Comparison of ENCODE assay signal across 8 mouse cellular contexts in the genomic region with DNA sequence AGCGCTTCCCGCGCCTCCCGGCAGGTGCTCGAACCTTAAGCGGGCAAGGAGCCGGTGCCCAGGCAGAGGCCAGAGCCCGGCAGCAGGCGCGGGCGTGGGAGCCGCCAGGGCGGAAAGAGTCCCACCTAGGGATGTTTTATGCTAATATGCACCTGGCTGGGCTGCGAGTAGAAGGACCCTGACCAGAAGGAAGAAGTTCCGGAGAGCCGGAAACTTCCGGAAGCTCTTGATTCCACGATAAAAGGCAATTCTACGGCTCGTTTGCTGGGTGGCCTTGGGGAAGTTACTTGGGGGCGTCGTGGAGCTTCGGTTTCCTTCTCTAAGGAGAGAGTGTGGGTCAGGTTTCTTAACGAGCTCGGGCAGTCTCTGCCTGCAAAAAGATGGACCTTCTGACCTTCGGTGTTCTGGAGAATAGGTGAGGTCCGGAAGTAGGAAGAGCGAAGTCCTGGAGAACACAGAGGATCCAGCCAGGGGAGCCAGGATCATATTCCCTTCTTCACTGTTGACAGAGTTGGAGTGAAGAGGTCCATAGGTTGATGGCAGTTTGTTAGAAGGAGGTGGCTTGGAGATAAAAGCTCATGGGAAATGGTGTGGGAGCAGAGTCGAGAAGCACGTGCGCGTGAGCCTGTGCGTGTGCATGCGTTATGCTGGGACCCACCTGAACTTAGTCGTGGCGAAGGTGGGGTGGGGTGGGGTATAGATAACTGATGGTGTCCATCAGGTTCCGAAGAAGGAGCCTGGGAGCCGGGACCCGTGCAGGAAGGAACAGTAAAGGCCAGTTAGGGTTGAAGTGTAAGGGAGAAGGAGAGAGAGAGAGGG. TPM values are rescaled to one million over a fixed set of nuclear protein-coding genes. Genes with fewer than 3 reads are reported as not detected.
A peak's percentile ranks its signal among the peaks of the same experiment; 100 is the strongest.
DNase-seq lines count a peak whose midpoint lies in the region; ATAC-seq and TF ChIP-seq lines count a peak whose summit lies in the region.

No protein-coding gene starts in this region.

- peak; percentile 40 for TF ChIP-seq CTCF in layer of hippocampus, adult 2 months (conservative IDR thresholded peaks at IDR 0.05)

- H3K9me3 ChIP-seq in embryonic facial prominence, embryonic 12.5 days: no peaks in the 10 kb centered on the region
- no peaks in the 10 kb centered on the region for H3K9me3 ChIP-seq in intestine, embryonic 16.5 days (ENCODE audit: control insufficient read depth, low read length)
- H3K9me3 ChIP-seq in neural tube, embryonic 14.5 days (ENCODE audit: control insufficient read depth, low read length): no peaks in the 10 kb centered on the region

- WGBS in embryonic facial prominence, embryonic 12.5 days: 2% methylated on average over 39 of the region's 39 CpGs
- WGBS in intestine, embryonic 16.5 days: 7% methylated on average over 39 of the region's 39 CpGs
- 5% methylated on average over 39 of the region's 39 CpGs for WGBS in neural tube, embryonic 14.5 days

- no peak overlapping the region for H3K27ac ChIP-seq in layer of hippocampus, adult 2 months
- H3K27ac ChIP-seq in embryonic facial prominence, embryonic 12.5 days: peak overlapping the region; percentile 1; the same call in 1 of the 2 replicates
- no peak overlapping the region for H3K27ac ChIP-seq in intestine, embryonic 16.5 days (ENCODE audit: low read length)
- H3K27ac ChIP-seq in neural tube, embryonic 14.5 days (ENCODE audit: low read depth, low read length): no peak overlapping the region

- peaks cover 50% of the 10 kb centered on the region for H3K4me1 ChIP-seq in embryonic facial prominence, embryonic 12.5 days
- peaks cover 31% of the 10 kb centered on the region for H3K4me1 ChIP-seq in intestine, embryonic 16.5 days (ENCODE audit: control insufficient read depth, insufficient read depth, low read length)
- peaks cover 8% of the 10 kb centered on the region for H3K4me1 ChIP-seq in neural tube, embryonic 14.5 days (ENCODE audit: control insufficient read depth, insufficient read depth, low read length)

- H3K4me2 ChIP-seq in embryonic facial prominence, embryonic 12.5 days (replicated peaks): peak overlapping the region; percentile 70
- H3K4me2 ChIP-seq in intestine, embryonic 16.5 days (ENCODE audit: low read depth, low read length): peak overlapping the region; percentile 95
- H3K4me2 ChIP-seq in neural tube, embryonic 14.5 days (ENCODE audit: low read depth, low read length): peak overlapping the region; percentile 63

- no peak for ATAC-seq in embryonic facial prominence, embryonic 12.5 days (ENCODE audit: insufficient number of reproducible peaks, insufficient read depth, low FRiP score, low TSS enrichment)
- peak; percentile 17; the same call in 1 of the 2 replicates for ATAC-seq in intestine, embryonic 16.5 days
- ATAC-seq in neural tube, embryonic 14.5 days (ENCODE audit: low read depth): no peak
- ATAC-seq in erythroid progenitor cell, adult 5-6 weeks (replicated peaks; ENCODE audit: low FRiP score, poor library complexity, severe bottlenecking): no peak

- H3K36me3 ChIP-seq in embryonic facial prominence, embryonic 12.5 days: no peaks in the 10 kb centered on the region
- no peaks in the 10 kb centered on the region for H3K36me3 ChIP-seq in intestine, embryonic 16.5 days (ENCODE audit: control insufficient read depth, insufficient read depth, low read length)
- H3K36me3 ChIP-seq in neural tube, embryonic 14.5 days (ENCODE audit: control insufficient read depth, insufficient read depth, low read length): no peaks in the 10 kb centered on the region

- H3K9ac ChIP-seq in embryonic facial prominence, embryonic 12.5 days: peak overlapping the region; percentile 39
- peak overlapping the region; percentile 70 for H3K9ac ChIP-seq in intestine, embryonic 16.5 days (ENCODE audit: low read depth, low read length)
- no peak overlapping the region for H3K9ac ChIP-seq in neural tube, embryonic 14.5 days (replicated peaks; ENCODE audit: low read depth, low read length)

- no peak for DNase-seq in layer of hippocampus, adult 2 months (ENCODE audit: low spot score in 2 of 2)
- no peak for DNase-seq in layer of hippocampus, postnatal 36 days
- no peak for DNase-seq in spleen, postnatal 14 days (ENCODE audit: low spot score in 2 of 2)
- no peak for DNase-seq in cerebellum, adult 9-11 months

- no peaks in the 10 kb centered on the region for H3K27me3 ChIP-seq in embryonic facial prominence, embryonic 12.5 days
- H3K27me3 ChIP-seq in intestine, embryonic 16.5 days (replicated peaks; ENCODE audit: control insufficient read depth, insufficient read depth, low read length): peaks cover 5% of the 10 kb centered on the region; the same call in 1 of the 2 replicates
- peaks cover 13% of the 10 kb centered on the region for H3K27me3 ChIP-seq in neural tube, embryonic 14.5 days (ENCODE audit: control insufficient read depth, insufficient read depth, low read length)

- peak overlapping the region; percentile 43 for H3K4me3 ChIP-seq in layer of hippocampus, adult 2 months
- H3K4me3 ChIP-seq in embryonic facial prominence, embryonic 12.5 days: peak overlapping the region; percentile 37
- peak overlapping the region; percentile 56 for H3K4me3 ChIP-seq in intestine, embryonic 16.5 days (ENCODE audit: low read length)
- peak overlapping the region; percentile 29 for H3K4me3 ChIP-seq in neural tube, embryonic 14.5 days (ENCODE audit: low read depth, low read length)

RNA-seq across cellular contexts. Expression of a gene that starts 44.4 kb away (rescaled TPM):
- total RNA-seq in layer of hippocampus, adult 2 months (2021): 10 to 100 TPM; 18.6 to 19.3 TPM
- 10 to 100 TPM; 17.3 to 19.4 TPM for total RNA-seq in layer of hippocampus, postnatal 36 days (2021)
- 76.1 and 79.7 TPM in 2 replicates for polyA plus RNA-seq in embryonic facial prominence, embryonic 12.5 days (2016; fragmentation: Nextera tagmentation; extraction: Ambion mirVana)
- polyA plus RNA-seq in intestine, embryonic 16.5 days (2015; fragmentation: Nextera tagmentation; extraction: Ambion mirVana): 9.1 and 9.3 TPM in 2 replicates
- 11.4 and 12.0 TPM in 2 replicates for polyA plus RNA-seq in neural tube, embryonic 14.5 days (2014; fragmentation: Nextera tagmentation; extraction: Ambion mirVana)
- total RNA-seq in erythroid progenitor cell, adult 5-6 weeks (2015; ENCODE audit: low replicate concordance): not detected in 2 replicates
- total RNA-seq in erythroid progenitor cell, adult 5-6 weeks (2017; ENCODE audit: low replicate concordance): not detected in 2 replicates

Comparison
In these comparisons a context has a peak if more than half of its experiments do, and no peak if none do; other contexts are left out.
1. RNA of a gene that starts 44.4 kb away (total RNA-seq): 17.3 to 19.4 TPM in layer of hippocampus, postnatal 36 days and 18.6 to 19.3 TPM in layer of hippocampus, adult 2 months; not detected in erythroid progenitor cell, adult 5-6 weeks; every median in the first group is over 10 times any median in the second.
2. Peak in every context shown above with its lines, with median percentiles within 50 percentile points of each other: H3K4me3 ChIP-seq and H3K4me2 ChIP-seq.